Mouse (Mus musculus): ENCODE results near the gene A4galt. TPM values are rescaled to one million over a fixed set of nuclear protein-coding genes. Genes with fewer than 3 reads are reported as not detected.

A4galt gene
- polyA plus RNA-seq, 1 experiment = 28.4 TPM

GRCm38 (mm10) chr15:83224136-83224766 lies 27.3 kb downstream of the A4galt start:
- Histone ChIP-seq H3K4me3 (no peak overlapping the region), H3K79me2 (ENCODE audit: control insufficient read depth, insufficient read depth) (no peaks in the 10 kb centered on the region), H3ac (ENCODE audit: control insufficient read depth, insufficient read length) (no peak overlapping the region), H3K36me3 (ENCODE audit: control insufficient read depth, insufficient read depth) (peaks cover 4% of the 10 kb centered on the region), H3K27me3 (ENCODE audit: control insufficient read depth, insufficient read depth, insufficient read length) (no peaks in the 10 kb centered on the region), H3K4me2 (ENCODE audit: low read depth) (peak overlapping the region; percentile 86)
- TF ChIP-seq MYOD1 (IDR thresholded peaks at IDR 0.05; ENCODE audit: control insufficient read depth in 1 of 3, insufficient read length in 2 of 3, low read depth in 2 of 3) (no peak), SRF (IDR thresholded peaks at IDR 0.05; ENCODE audit: control insufficient read depth, insufficient read length, low read depth) (peak; percentile 2)

GRCm38 (mm10) chr15:83223208-83223962 lies 28.2 kb downstream of the A4galt start:
- TF ChIP-seq REST (IDR thresholded peaks at IDR 0.05; ENCODE audit: insufficient read depth, insufficient read length) = no peak
- TF ChIP-seq E2F4 (IDR thresholded peaks at IDR 0.05; ENCODE audit: insufficient read depth) = no peak
- no peak for TF ChIP-seq TCF3 (IDR thresholded peaks at IDR 0.05; ENCODE audit: insufficient read length, low read depth)
- TF ChIP-seq MAX (IDR thresholded peaks at IDR 0.05; ENCODE audit: low read depth) = no peak
- no peak for TF ChIP-seq USF1 (IDR thresholded peaks at IDR 0.05; ENCODE audit: low read depth)
- TF ChIP-seq MYOD1 (IDR thresholded peaks at IDR 0.05; ENCODE audit: control insufficient read depth in 1 of 3, insufficient read length in 2 of 3, low read depth in 2 of 3) = peak in 2 of 3 experiments; percentile 52 to 68
- no peak for TF ChIP-seq TCF12 (IDR thresholded peaks at IDR 0.05; ENCODE audit: insufficient read depth, poor library complexity, severe bottlenecking)
- peak; percentile 14 for TF ChIP-seq POLR2AphosphoS2 (IDR thresholded peaks at IDR 0.05; ENCODE audit: insufficient read length, low read depth)
- no peak for TF ChIP-seq CEBPB (IDR thresholded peaks at IDR 0.05; ENCODE audit: insufficient read depth, poor library complexity, severe bottlenecking)
- TF ChIP-seq POLR2A (IDR thresholded peaks at IDR 0.05; ENCODE audit: insufficient read length, low read depth) = peak; percentile 31
- peak in 1 of 3 experiments; percentile 70 for TF ChIP-seq MYOG (IDR thresholded peaks at IDR 0.05; ENCODE audit: control insufficient read depth in 1 of 3, insufficient read depth in 1 of 3, insufficient read length in 2 of 3, low read depth in 2 of 3)
- TF ChIP-seq SRF (IDR thresholded peaks at IDR 0.05; ENCODE audit: control insufficient read depth, insufficient read length, low read depth) = no peak
- Histone ChIP-seq H3K36me3 (ENCODE audit: control insufficient read depth, insufficient read depth) (peaks cover 4% of the 10 kb centered on the region), H3K79me2 (ENCODE audit: control insufficient read depth, insufficient read depth) (no peaks in the 10 kb centered on the region), H3K4me3 (no peak overlapping the region), H3K27me3 (ENCODE audit: control insufficient read depth, insufficient read depth, insufficient read length) (no peaks in the 10 kb centered on the region), H3ac (ENCODE audit: control insufficient read depth, insufficient read length) (no peak overlapping the region), H3K4me2 (ENCODE audit: low read depth) (peak overlapping the region; percentile 86)

- no peaks in the 10 kb centered on the region for H3K79me2 ChIP-seq (ENCODE audit: control insufficient read depth, insufficient read depth)
- TF ChIP-seq MYOD1 (IDR thresholded peaks at IDR 0.05; ENCODE audit: control insufficient read depth in 1 of 3, insufficient read length in 2 of 3, low read depth in 2 of 3) (no peak), CEBPB (IDR thresholded peaks at IDR 0.05; ENCODE audit: insufficient read depth, poor library complexity, severe bottlenecking) (no peak), TCF3 (IDR thresholded peaks at IDR 0.05; ENCODE audit: insufficient read length, low read depth) (no peak), SRF (IDR thresholded peaks at IDR 0.05; ENCODE audit: control insufficient read depth, insufficient read length, low read depth) (no peak), REST (IDR thresholded peaks at IDR 0.05; ENCODE audit: insufficient read depth, insufficient read length) (no peak), MYOG (IDR thresholded peaks at IDR 0.05; ENCODE audit: control insufficient read depth in 1 of 3, insufficient read depth in 1 of 3, insufficient read length in 2 of 3, low read depth in 2 of 3) (no peak), POLR2AphosphoS2 (IDR thresholded peaks at IDR 0.05; ENCODE audit: insufficient read length, low read depth) (no peak), E2F4 (IDR thresholded peaks at IDR 0.05; ENCODE audit: insufficient read depth) (no peak)
- no peak overlapping the region for H3K4me2 ChIP-seq (ENCODE audit: low read depth)
- no peaks in the 10 kb centered on the region for H3K36me3 ChIP-seq (ENCODE audit: control insufficient read depth, insufficient read depth)
- H3K4me3 ChIP-seq = no peak overlapping the region
- no peaks in the 10 kb centered on the region for H3K27me3 ChIP-seq (ENCODE audit: control insufficient read depth, insufficient read depth, insufficient read length)
- H3ac ChIP-seq (ENCODE audit: control insufficient read depth, insufficient read length) = no peak overlapping the region
Measured at GRCm38 (mm10) chr15:83221721-83222120, 29.9 kb downstream of the A4galt start.

- no peak for TF ChIP-seq E2F4 (IDR thresholded peaks at IDR 0.05; ENCODE audit: insufficient read depth)
- TF ChIP-seq REST (IDR thresholded peaks at IDR 0.05; ENCODE audit: insufficient read depth, insufficient read length) = no peak
- TF ChIP-seq TCF12 (IDR thresholded peaks at IDR 0.05; ENCODE audit: insufficient read depth, poor library complexity, severe bottlenecking) = no peak
- TF ChIP-seq MYOD1 (IDR thresholded peaks at IDR 0.05; ENCODE audit: control insufficient read depth in 1 of 3, insufficient read length in 2 of 3, low read depth in 2 of 3) = no peak
- Histone ChIP-seq H3K4me2 (ENCODE audit: low read depth) (no peak overlapping the region), H3K27me3 (ENCODE audit: control insufficient read depth, insufficient read depth, insufficient read length) (no peaks in the 10 kb centered on the region), H3K79me2 (ENCODE audit: control insufficient read depth, insufficient read depth) (no peaks in the 10 kb centered on the region), H3ac (ENCODE audit: control insufficient read depth, insufficient read length) (no peak overlapping the region), H3K4me3 (no peak overlapping the region), H3K36me3 (ENCODE audit: control insufficient read depth, insufficient read depth) (no peaks in the 10 kb centered on the region)
Measured at GRCm38 (mm10) chr15:83220368-83221013, 31.1 kb downstream of the A4galt start.

Measured in myocyte (in vitro differentiated cells).